Mouse (Mus musculus): ENCODE measurements at regions not wholly inside any gene's neighbourhood (a gene's known extent, or its start where the extent isn't known, plus 50 kb on each side); places are given as distances from the start of the nearest gene placed in this dataset.
"Not testable (repeated sequence)": the region's sequence is repeated elsewhere in the genome, so short reads cannot be mapped to it uniquely, and the experiment has no call there.

DNA sequence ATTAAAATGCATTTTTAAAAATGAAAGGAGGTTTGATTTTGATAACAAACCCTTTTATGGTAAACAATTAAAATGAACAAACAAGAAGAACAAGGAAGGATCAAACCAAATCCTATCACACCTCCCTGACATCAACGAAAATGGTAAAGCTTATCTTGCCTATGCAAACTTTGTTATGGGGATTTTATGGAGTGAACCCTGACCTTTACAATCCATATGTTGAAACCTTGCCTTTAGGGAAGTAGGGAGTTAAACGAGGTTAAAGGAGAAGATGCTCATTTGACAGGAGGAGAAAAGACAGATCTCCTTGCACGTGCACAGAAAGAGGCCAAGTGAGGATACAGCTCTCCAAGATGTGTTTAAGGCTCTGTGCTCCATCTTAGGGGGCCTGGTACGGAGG lies 379.5 kb upstream of the Dab2 start:
- 20% methylated on average over 4 of the region's 4 CpGs for WGBS
- ATAC-seq: no peak
- no peak overlapping the region for H3K9ac ChIP-seq

DNA sequence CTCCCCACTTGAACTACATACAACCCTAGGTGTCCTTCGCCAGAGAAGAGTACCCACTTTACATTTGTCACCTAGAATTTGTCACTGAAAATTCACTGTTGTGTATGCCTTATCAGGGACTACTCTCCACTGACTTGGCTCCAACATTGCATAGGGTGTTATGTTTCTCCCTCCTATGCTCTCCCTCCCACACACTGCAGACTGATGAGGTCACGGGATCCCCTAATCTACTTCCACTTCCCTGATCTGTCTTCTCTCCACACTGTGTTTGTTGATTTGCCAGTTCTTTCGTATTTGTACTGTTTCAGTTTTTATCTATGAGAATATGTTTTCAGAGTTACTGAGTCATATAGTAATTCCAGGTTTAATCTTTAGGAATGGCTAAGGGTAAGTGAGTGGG lies 371.8 kb upstream of the Dab2 start:
- Histone ChIP-seq H3K27ac (no peak overlapping the region), H3K36me3 (no peaks in the 10 kb centered on the region), H3K9ac (no peak overlapping the region), H3K4me3 (replicated peaks) (no peak overlapping the region), H3K27me3 (replicated peaks) (no peaks in the 10 kb centered on the region), H3K4me2 (replicated peaks) (no peak overlapping the region), H3K4me1 (replicated peaks) (no peaks in the 10 kb centered on the region), H3K9me3 (no peaks in the 10 kb centered on the region)
- no peak for ATAC-seq
- 57% methylated on average over 3 of the region's 3 CpGs for WGBS

More for the DNA sequence above, 379.5 kb upstream of the Dab2 start:
- Histone ChIP-seq H3K4me3 (replicated peaks) (no peak overlapping the region), H3K9me3 (no peaks in the 10 kb centered on the region), H3K4me2 (replicated peaks) (no peak overlapping the region), H3K36me3 (no peaks in the 10 kb centered on the region), H3K4me1 (replicated peaks) (no peaks in the 10 kb centered on the region), H3K27me3 (replicated peaks) (no peaks in the 10 kb centered on the region), H3K27ac (no peak overlapping the region)

DNA sequence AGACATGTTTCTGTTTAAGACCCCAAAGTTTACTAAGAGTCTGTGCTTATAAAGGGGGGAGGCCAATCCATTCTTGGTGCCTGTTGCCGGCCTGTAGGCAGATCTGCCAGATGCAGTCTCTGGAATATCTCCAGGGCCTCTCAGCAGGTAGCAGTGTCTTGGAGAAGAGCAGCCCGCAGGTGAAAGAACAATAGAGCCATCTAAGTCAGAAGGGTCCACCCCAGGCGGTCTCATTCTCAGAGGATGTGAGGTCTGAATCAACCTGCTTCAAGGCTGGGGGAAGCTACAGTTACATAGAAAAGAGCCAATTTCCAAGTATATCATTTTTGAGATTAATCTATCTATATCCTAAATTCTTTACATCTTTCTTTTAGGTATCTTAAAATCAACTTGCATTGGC lies 366.0 kb upstream of the Dab2 start:
- no peaks in the 10 kb centered on the region for H3K27me3 ChIP-seq (replicated peaks)
- H3K9ac ChIP-seq: no peak overlapping the region
- no peaks in the 10 kb centered on the region for H3K36me3 ChIP-seq
- no peak overlapping the region for H3K4me2 ChIP-seq (replicated peaks)
- WGBS: 58% methylated on average over 3 of the region's 3 CpGs
- no peaks in the 10 kb centered on the region for H3K4me1 ChIP-seq (replicated peaks)
- no peak overlapping the region for H3K27ac ChIP-seq
- no peaks in the 10 kb centered on the region for H3K9me3 ChIP-seq
- ATAC-seq: no peak
- no peak overlapping the region for H3K4me3 ChIP-seq (replicated peaks)

DNA sequence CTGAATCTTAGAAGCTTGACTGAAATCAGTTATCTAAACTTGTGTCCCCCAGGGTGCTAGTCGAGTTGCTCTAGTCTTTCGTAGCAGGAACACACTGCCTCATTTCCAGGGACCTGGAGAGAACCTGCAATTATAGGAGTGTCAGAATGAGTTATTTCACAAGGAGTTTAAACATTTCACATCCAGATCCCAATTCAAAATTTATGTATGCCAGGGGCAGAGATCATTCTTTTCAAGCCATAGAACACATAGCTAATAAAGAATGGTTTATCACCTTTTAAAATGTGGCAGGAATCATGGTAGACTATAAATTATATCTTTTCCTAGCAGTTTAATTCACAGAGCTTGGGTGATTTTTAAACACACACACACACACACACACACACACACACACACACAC lies 358.6 kb upstream of the Dab2 start:
- WGBS: 35% methylated on average over 2 of the region's 2 CpGs
- H3K9ac ChIP-seq: no peak overlapping the region
- H3K9me3 ChIP-seq: no peaks in the 10 kb centered on the region
- no peak for ATAC-seq
- no peaks in the 10 kb centered on the region for H3K27me3 ChIP-seq (replicated peaks)
- no peak overlapping the region for H3K27ac ChIP-seq
- no peak overlapping the region for H3K4me3 ChIP-seq (replicated peaks)
- H3K36me3 ChIP-seq: no peaks in the 10 kb centered on the region
- no peak overlapping the region for H3K4me2 ChIP-seq (replicated peaks)
- H3K4me1 ChIP-seq (replicated peaks): no peaks in the 10 kb centered on the region

DNA sequence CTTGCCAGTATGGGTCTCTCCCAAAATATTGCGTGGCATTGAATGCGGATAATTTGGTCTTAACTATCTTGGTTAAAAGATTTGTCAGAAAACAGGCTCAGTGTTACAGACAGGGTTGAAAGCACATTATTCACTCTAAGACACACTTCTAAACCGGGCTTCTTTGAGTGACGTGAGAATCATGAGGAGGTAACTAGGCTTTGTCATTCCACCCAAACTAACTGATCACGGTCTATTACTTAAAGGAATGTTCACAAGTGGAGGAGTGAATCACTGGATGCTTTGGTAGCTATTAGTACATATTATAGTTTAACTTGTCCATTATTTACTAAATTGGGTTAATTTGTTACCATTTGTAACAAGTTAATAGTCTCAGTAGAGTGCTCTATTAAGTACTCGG lies 352.9 kb upstream of the Dab2 start:
- no peak overlapping the region for H3K4me3 ChIP-seq (replicated peaks)
- H3K27me3 ChIP-seq (replicated peaks): no peaks in the 10 kb centered on the region
- ATAC-seq: no peak
- H3K9ac ChIP-seq: no peak overlapping the region
- no peaks in the 10 kb centered on the region for H3K4me1 ChIP-seq (replicated peaks)
- no peak overlapping the region for H3K4me2 ChIP-seq (replicated peaks)
- H3K9me3 ChIP-seq: no peaks in the 10 kb centered on the region
- 91% methylated on average over 6 of the region's 6 CpGs for WGBS
- no peak overlapping the region for H3K27ac ChIP-seq
- H3K36me3 ChIP-seq: no peaks in the 10 kb centered on the region

DNA sequence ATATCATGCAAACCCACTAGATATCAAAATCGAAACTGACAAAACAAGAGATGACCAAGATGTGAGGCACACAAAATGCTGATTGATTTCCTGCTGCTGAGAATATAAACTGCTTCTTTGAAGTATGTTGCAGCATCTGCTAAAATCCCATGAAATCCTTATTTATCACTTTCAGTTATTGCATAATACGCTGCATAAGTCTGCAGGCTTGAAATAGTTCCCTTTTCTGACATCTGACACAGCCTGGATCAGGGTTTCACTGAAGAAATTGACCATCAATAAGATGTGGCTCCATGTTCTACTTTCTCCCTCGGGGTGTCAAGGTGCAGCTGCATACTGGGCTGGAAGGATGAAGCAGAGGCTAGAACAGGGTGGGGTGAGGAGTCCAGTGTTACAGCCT lies 348.7 kb upstream of the Dab2 start:
- ATAC-seq: no peak
- no peaks in the 10 kb centered on the region for H3K36me3 ChIP-seq

DNA sequence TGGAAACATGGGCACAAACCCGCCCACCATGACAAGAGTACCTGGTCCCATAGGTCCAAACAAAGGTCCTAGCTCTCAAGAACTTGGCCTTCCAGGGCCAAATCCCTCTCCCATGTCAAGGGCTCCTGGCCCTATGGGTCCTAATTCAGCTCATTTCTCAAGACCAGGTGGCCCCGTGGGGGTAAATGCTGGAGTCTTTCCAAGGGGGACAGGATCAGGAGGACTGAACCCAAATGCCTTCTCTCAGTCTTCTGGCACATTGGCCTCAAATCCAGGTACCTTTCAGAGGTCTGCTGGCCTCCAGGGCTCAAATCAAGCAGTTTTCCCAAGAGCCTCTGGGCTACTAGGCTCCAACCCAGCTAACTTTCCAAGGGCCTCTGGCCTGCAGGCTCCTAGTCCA lies 347.9 kb upstream of the Dab2 start:
- H3K27me3 ChIP-seq (replicated peaks); H3K27ac ChIP-seq; ATAC-seq; H3K4me3 ChIP-seq (replicated peaks); H3K9ac ChIP-seq; H3K4me1 ChIP-seq (replicated peaks); H3K36me3 ChIP-seq; H3K4me2 ChIP-seq (replicated peaks); H3K9me3 ChIP-seq: not testable (repeated sequence)
- 96% methylated on average over 2 of the region's 2 CpGs for WGBS

More for the DNA sequence above, 348.7 kb upstream of the Dab2 start:
- no peaks in the 10 kb centered on the region for H3K9me3 ChIP-seq
- no peak overlapping the region for H3K4me2 ChIP-seq (replicated peaks)
- no peaks in the 10 kb centered on the region for H3K4me1 ChIP-seq (replicated peaks)
- WGBS: 78% methylated on average over 3 of the region's 3 CpGs
- no peak overlapping the region for H3K4me3 ChIP-seq (replicated peaks)
- H3K27me3 ChIP-seq (replicated peaks): no peaks in the 10 kb centered on the region
- H3K9ac ChIP-seq: no peak overlapping the region
- H3K27ac ChIP-seq: no peak overlapping the region

DNA sequence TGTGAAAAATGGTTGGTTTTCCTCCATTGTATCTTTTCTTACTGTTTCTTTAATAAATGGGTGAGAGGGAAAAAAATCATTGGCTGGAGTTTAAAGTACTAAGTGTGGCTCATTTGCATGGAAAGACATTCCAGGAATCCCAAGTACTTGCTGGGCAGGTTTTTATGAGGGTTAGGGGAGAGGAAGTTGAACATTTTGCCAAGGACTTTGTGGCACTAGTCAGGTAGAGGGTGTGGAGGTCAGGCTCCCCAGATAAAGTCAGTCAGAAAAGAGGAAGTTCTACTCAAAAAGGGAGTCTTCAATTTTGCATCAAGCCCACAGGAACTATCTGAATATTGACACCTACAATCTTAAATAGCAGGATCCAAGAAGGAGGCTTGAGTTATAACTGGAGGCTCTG lies 346.5 kb upstream of the Dab2 start:
- no peaks in the 10 kb centered on the region for H3K27me3 ChIP-seq (replicated peaks)
- H3K4me3 ChIP-seq (replicated peaks): no peak overlapping the region
- H3K36me3 ChIP-seq: no peaks in the 10 kb centered on the region
- H3K4me2 ChIP-seq (replicated peaks): no peak overlapping the region
- H3K4me1 ChIP-seq (replicated peaks): no peaks in the 10 kb centered on the region
- no peaks in the 10 kb centered on the region for H3K9me3 ChIP-seq
- no peak for ATAC-seq
- no peak overlapping the region for H3K27ac ChIP-seq
- H3K9ac ChIP-seq: no peak overlapping the region

DNA sequence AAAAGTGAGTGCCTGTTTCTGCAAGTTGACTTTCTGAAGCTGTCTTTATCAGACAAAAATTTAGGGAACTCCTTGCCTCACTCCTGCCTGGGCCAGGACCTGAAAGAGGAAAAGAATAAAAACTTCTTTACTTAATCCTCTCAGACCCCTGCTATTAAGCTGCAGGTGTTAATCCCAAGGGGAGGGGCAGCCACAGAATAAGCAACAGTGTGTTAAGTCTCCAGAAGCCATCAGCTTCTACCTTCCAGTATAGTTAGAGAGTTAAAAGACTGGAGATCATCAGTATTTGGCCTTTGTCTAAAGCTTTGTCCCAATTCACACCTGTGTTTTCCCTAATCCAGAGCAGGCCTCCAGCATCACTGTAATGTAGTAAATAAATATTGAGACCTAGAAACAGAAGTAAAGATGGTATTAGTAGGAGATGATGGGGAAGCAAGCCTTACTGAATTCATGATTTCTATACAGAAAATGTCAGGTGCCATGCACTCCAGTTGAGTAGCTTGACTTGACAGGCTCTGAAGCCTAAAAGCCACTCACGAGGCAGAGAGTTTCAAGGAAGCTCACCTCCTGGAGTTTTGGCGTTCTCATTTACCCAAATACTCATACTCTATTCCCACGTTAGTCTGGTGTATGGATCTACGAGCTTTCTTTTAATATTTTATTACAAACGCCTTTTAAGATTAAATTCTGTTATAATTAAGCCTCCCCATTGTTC lies 308.1 kb upstream of the Dab2 start:
- WGBS: 77% methylated on average over 5 of the region's 5 CpGs
- Histone ChIP-seq H3K27me3 (replicated peaks) (no peaks in the 10 kb centered on the region), H3K4me3 (replicated peaks) (no peak overlapping the region), H3K27ac (no peak overlapping the region), H3K9ac (no peak overlapping the region), H3K4me2 (replicated peaks) (no peak overlapping the region), H3K4me1 (replicated peaks) (no peaks in the 10 kb centered on the region), H3K36me3 (no peaks in the 10 kb centered on the region), H3K9me3 (no peaks in the 10 kb centered on the region)
- ATAC-seq: no peak

DNA sequence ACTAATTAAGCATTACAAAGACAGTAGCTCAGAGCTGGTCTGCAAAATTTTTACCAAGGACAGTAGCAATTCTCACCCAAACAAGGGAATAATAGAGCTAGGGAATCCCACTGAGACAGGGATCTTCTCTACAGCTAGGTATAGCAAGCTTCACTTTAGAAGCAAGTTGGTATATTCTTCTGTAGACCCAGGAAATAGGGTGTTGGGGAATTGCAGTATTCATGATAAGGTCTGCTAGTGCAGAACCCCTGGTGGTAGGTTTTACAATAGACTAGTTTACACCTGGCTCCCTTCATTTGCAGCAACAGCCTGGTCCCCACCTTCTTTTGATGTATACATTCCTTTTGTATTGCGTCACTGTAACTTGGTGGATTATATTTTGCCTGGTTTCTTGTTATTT lies 307.4 kb upstream of the Dab2 start:
- not testable (repeated sequence) for H3K4me3 ChIP-seq (replicated peaks); H3K27ac ChIP-seq; H3K4me1 ChIP-seq (replicated peaks); H3K27me3 ChIP-seq (replicated peaks); H3K9ac ChIP-seq; H3K36me3 ChIP-seq; H3K4me2 ChIP-seq (replicated peaks); H3K9me3 ChIP-seq; ATAC-seq
- 91% methylated on average over 1 of the region's 1 CpGs for WGBS

DNA sequence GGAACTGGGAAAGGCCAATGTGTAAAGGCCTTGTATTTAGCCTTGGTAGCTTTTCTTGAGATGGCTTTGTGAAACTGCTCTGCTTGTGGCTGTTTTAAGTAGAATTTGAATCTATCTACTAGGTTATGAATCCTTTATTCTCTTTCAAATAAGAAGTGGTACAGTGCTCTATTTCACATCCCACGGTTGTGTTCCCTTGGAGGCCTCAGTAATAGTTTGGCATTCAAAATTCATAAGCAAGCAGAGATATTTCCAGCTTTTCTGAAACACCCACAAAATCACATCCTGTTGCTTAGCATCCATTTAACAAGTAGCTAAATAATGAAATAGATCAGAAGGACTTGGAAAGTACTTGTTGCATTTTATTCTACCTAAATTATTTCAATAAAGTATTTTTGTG lies 298.8 kb upstream of the Dab2 start:
- Histone ChIP-seq H3K9ac (no peak overlapping the region), H3K4me2 (replicated peaks) (no peak overlapping the region), H3K27ac (no peak overlapping the region), H3K4me1 (replicated peaks) (no peaks in the 10 kb centered on the region), H3K4me3 (replicated peaks) (no peak overlapping the region), H3K9me3 (no peaks in the 10 kb centered on the region), H3K36me3 (no peaks in the 10 kb centered on the region), H3K27me3 (replicated peaks) (no peaks in the 10 kb centered on the region)
- WGBS: 86% methylated on average over 1 of the region's 1 CpGs
- no peak for ATAC-seq

DNA sequence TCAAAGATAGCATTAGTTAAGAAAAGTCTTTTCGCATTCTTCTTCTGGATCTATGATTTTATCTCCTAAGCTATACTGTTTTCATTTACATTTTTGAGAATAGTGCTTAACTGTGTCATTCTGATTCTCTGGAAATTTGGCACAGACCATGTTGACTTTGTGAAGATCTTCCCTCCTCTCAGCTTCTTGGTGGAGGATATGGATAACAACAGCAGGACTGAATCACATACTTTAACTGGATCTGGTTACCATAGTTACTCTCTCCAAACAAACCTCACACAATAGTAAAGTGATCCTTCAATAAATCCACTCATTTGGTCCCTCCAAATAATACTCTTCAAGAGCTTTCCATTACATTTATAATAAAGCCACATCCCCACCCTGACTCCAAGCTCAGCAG lies 298.2 kb upstream of the Dab2 start:
- no peaks in the 10 kb centered on the region for H3K27me3 ChIP-seq (replicated peaks)
- H3K4me2 ChIP-seq (replicated peaks): no peak overlapping the region
- no peaks in the 10 kb centered on the region for H3K9me3 ChIP-seq
- 89% methylated on average over 1 of the region's 1 CpGs for WGBS
- H3K27ac ChIP-seq: no peak overlapping the region
- H3K4me1 ChIP-seq (replicated peaks): no peaks in the 10 kb centered on the region
- H3K36me3 ChIP-seq: no peaks in the 10 kb centered on the region
- ATAC-seq: no peak
- no peak overlapping the region for H3K4me3 ChIP-seq (replicated peaks)
- H3K9ac ChIP-seq: no peak overlapping the region

DNA sequence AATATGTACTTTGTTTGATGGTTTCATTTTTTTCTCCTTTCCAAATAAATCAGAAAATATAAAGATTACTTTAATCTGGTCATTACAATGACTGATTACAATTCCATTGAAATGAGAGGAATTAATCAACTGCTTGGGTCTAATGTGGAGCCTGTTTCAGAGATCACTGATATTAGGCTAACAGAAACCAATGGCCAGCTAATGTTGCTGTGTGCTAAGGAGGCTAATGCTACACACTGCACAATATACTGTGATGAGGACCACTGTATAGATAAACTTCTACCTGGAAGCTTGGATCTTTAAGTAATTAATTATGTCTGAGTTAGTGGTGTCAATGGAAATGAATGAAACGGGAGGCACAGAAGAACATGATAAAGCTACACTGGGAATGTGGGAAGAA lies 284.6 kb upstream of the Dab2 start:
- Histone ChIP-seq H3K27ac (no peak overlapping the region), H3K4me2 (replicated peaks) (no peak overlapping the region), H3K4me3 (replicated peaks) (no peak overlapping the region), H3K36me3 (no peaks in the 10 kb centered on the region), H3K9ac (no peak overlapping the region), H3K9me3 (no peaks in the 10 kb centered on the region), H3K4me1 (replicated peaks) (no peaks in the 10 kb centered on the region), H3K27me3 (replicated peaks) (no peaks in the 10 kb centered on the region)
- 83% methylated on average over 1 of the region's 1 CpGs for WGBS
- ATAC-seq: no peak

Data from intestine, embryonic 15.5 days (tissue).